Mouse (Mus musculus): ENCODE results near the gene Samd4b.
"Not testable (repeated sequence)": the region's sequence is repeated elsewhere in the genome, so short reads cannot be mapped to it uniquely, and the experiment has no call there.

The Samd4b gene

GRCm38 (mm10) chr7:28562951-28563350 is 35.0 kb downstream of the Samd4b start:
- in situ Hi-C loops (cut with MboI; ENCODE audit: low sequenced_read_pairs): no loop called here

- in situ Hi-C loops (cut with MboI; ENCODE audit: low sequenced_read_pairs): no loop called here
Observed at GRCm38 (mm10) chr7:28562371-28562770, 35.6 kb downstream of the Samd4b start.

GRCm38 (mm10) chr7:28561967-28562366 is 36.0 kb downstream of the Samd4b start:
- in situ Hi-C loops (cut with MboI; ENCODE audit: low sequenced_read_pairs): no loop called here

GRCm38 (mm10) chr7:28560856-28561255 is 37.1 kb downstream of the Samd4b start:
- in situ Hi-C loops (cut with MboI; ENCODE audit: low sequenced_read_pairs): no loop called here

- in situ Hi-C loops (cut with MboI; ENCODE audit: low sequenced_read_pairs): no loop called here
Observed at GRCm38 (mm10) chr7:28558486-28558885, 39.5 kb downstream of the Samd4b start.

GRCm38 (mm10) chr7:28557708-28558107 is 40.2 kb downstream of the Samd4b start:
- in situ Hi-C loops (cut with MboI; ENCODE audit: low sequenced_read_pairs): no loop called here

GRCm38 (mm10) chr7:28557069-28557468 is 40.9 kb downstream of the Samd4b start:
- in situ Hi-C loops (cut with MboI; ENCODE audit: low sequenced_read_pairs): no loop called here

- in situ Hi-C loops (cut with MboI; ENCODE audit: low sequenced_read_pairs): no loop called here
Observed at GRCm38 (mm10) chr7:28555939-28556535, 41.9 kb downstream of the Samd4b start.

GRCm38 (mm10) chr7:28553076-28553475 is 44.9 kb downstream of the Samd4b start:
- in situ Hi-C loops (cut with MboI; ENCODE audit: low sequenced_read_pairs): no loop called here

GRCm38 (mm10) chr7:28547628-28548027 is 50.3 kb downstream of the Samd4b start:
- in situ Hi-C loops (cut with MboI; ENCODE audit: low sequenced_read_pairs): no loop called here

GRCm38 (mm10) chr7:28547154-28547553 is 50.8 kb downstream of the Samd4b start, which contains the start of gene Nccrp1:
Nccrp1 (minus strand) TSS chr7:28547254.
- in situ Hi-C loops (cut with MboI; ENCODE audit: low sequenced_read_pairs): no loop called here

- in situ Hi-C loops (cut with MboI; ENCODE audit: low sequenced_read_pairs): no loop called here
Observed at GRCm38 (mm10) chr7:28546649-28547048, 51.3 kb downstream of the Samd4b start.

GRCm38 (mm10) chr7:28545891-28546210 is 52.1 kb downstream of the Samd4b start:
- in situ Hi-C loops (cut with MboI; ENCODE audit: low sequenced_read_pairs): no loop called here

GRCm38 (mm10) chr7:28545048-28545890 is 52.7 kb downstream of the Samd4b start:
- in situ Hi-C loops (cut with MboI; ENCODE audit: low sequenced_read_pairs): no loop called here

- in situ Hi-C loops (cut with MboI; ENCODE audit: low sequenced_read_pairs): no loop called here
Observed at GRCm38 (mm10) chr7:28544051-28544601, 53.8 kb downstream of the Samd4b start.

- in situ Hi-C loops (cut with MboI; ENCODE audit: low sequenced_read_pairs): no loop called here
Observed at GRCm38 (mm10) chr7:28540526-28540925, 57.4 kb downstream of the Samd4b start, which contains the start of gene Sycn. Sycn (plus strand) TSS chr7:28540885.

GRCm38 (mm10) chr7:28538886-28539285 is 59.1 kb downstream of the Samd4b start:
- in situ Hi-C loops (cut with MboI; ENCODE audit: low sequenced_read_pairs): not testable (repeated sequence)

- in situ Hi-C loops (cut with MboI; ENCODE audit: low sequenced_read_pairs): loop anchor here (5.0 kb wide), 1 partner anchor 85 kb away; no protein-coding TSS in a partner anchor
Observed at GRCm38 (mm10) chr7:28532005-28532404, 65.9 kb downstream of the Samd4b start.

GRCm38 (mm10) chr7:28527922-28528719 is 69.8 kb downstream of the Samd4b start:
- in situ Hi-C loops (cut with MboI; ENCODE audit: low sequenced_read_pairs): no loop called here

GRCm38 (mm10) chr7:28522536-28522935 is 75.4 kb downstream of the Samd4b start, which contains the start of gene Ifnl3:
Ifnl3 (plus strand) TSS chr7:28522836.
- in situ Hi-C loops (cut with MboI; ENCODE audit: low sequenced_read_pairs): not testable (repeated sequence)

- in situ Hi-C loops (cut with MboI; ENCODE audit: low sequenced_read_pairs): no loop called here
Observed at GRCm38 (mm10) chr7:28511441-28511840, 86.5 kb downstream of the Samd4b start.
